Mouse (Mus musculus) lung, adult 10 weeks (tissue): Measurements from ENCODE around the gene Gm21093. TPM values are rescaled to one million over a fixed set of nuclear protein-coding genes. Genes with fewer than 3 reads are reported as not detected.

Experiments used
- polyA plus RNA-seq: library from polyadenylated mRNA; stranded (reverse); fragments of 350-450 nt; fragmentation: Illumina TruSeq; extraction: RNeasy Lipid Tissue Mini Kit (QIAGEN cat#74804); gene quantifications from one replicate; pipeline ENCODE4 v1.2.3, GENCODE M21; 2014; ENCODE audit warnings: low read depth, low replicate concordance; ENCODE audit not compliant: insufficient read depth

The Gm21093 gene
- polyA plus RNA-seq: not detected

GRCm38 (mm10) chr4:42034626-42035025 lies at the start of gene Gm21093:
Gene Gm21093, minus strand, starts transcription at chr4:42034726.

Other genes starting within 250 kb of the Gm21093 start
- 46.0 TPM for gene Gm21541, start 131.1 kb downstream of the Gm21093 start, polyA plus RNA-seq
- gene Gm20878, start 93.2 kb downstream of the Gm21093 start, polyA plus RNA-seq: 3.1 TPM
- gene Fam205a4, start 68.7 kb downstream of the Gm21093 start, polyA plus RNA-seq: 0.52 TPM
- gene Gm3893, start 56.5 kb upstream of the Gm21093 start, polyA plus RNA-seq: not detected
- not detected for gene Gm13304, start 80.1 kb upstream of the Gm21093 start, polyA plus RNA-seq
- 1.8 TPM for gene Gm13306, start 118.7 kb upstream of the Gm21093 start, polyA plus RNA-seq
- 1.1 TPM for gene Gm13305, start 133.9 kb upstream of the Gm21093 start, polyA plus RNA-seq
- gene Gm10600, start 205.9 kb upstream of the Gm21093 start, polyA plus RNA-seq: 0.24 TPM
- 3.5 TPM for gene Ccl21b, start 221.0 kb upstream of the Gm21093 start, polyA plus RNA-seq